Mouse (Mus musculus): ENCODE data around the gene Spta1. TPM values are rescaled to one million over a fixed set of nuclear protein-coding genes. Genes with fewer than 3 reads are reported as not detected.

Gene Spta1
- total and polyA plus RNA-seq, 3 experiments: 39.1 to 98.0 (median 46.1) TPM

DNA sequence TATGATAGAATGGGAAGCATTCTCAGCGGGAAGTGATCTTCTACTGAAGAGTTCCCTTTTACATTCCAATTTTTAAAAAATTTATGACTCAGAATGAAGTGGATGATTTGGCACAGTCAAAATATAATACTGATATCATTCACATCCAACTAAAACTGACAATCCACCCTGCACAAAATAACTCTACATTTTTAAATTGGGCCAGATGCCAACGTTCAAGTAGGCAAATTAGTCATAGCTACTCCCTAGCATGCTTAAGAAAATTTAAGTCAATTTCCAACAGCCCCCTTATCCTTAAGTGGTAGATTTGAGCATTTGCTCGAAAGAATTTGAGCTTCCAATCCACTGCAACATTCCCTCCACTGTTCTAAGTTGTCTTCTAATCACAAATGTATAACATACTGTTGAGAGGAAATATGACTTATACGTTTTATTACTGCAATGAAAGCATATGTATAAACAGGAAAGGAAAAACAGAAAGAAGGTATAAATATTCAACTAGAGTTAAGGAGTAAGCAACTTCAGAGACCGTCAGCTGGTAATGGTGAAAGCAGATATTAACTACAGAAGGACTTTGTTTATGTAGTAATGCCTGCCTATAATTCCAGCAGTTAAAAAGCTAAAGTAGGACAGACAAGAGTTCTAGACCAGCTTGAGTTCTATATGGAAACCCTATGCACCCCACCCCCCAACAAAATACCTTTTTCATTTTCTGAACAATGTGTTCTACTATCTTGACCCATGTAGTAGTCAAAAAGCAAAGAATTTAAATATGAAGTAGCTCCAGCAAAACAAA is 1.7 kb upstream of the Spta1 start (continued):
- no peak for TF ChIP-seq BHLHE40 (IDR thresholded peaks at IDR 0.05; ENCODE audit: borderline replicate concordance, low read depth, low read length)
- no peak for TF ChIP-seq TCF12 (IDR thresholded peaks at IDR 0.05; ENCODE audit: low read depth, low read length)
- no peak for TF ChIP-seq ZKSCAN1 (IDR thresholded peaks at IDR 0.05; ENCODE audit: low read depth, low read length)
- no peak for TF ChIP-seq TAL1 (IDR thresholded peaks at IDR 0.05; ENCODE audit: low read length)
- TF ChIP-seq NELFE (IDR thresholded peaks at IDR 0.05; ENCODE audit: low read depth, low read length): peak; percentile 21; the same call in 1 of the 2 replicates
- no peak for TF ChIP-seq UBTF (IDR thresholded peaks at IDR 0.05; ENCODE audit: borderline replicate concordance, insufficient read depth, low read depth, low read length)
- TF ChIP-seq SIN3A (IDR thresholded peaks at IDR 0.05; ENCODE audit: low read length): no peak
- TF ChIP-seq POLR2AphosphoS2 (IDR thresholded peaks at IDR 0.05; ENCODE audit: low read length): no peak
- TF ChIP-seq GATA1 (IDR thresholded peaks at IDR 0.05; ENCODE audit: low read depth, low read length): 0 out of 2 replicates have a peak, but pooled peaks have one; percentile 3
- TF ChIP-seq RCOR1 (IDR thresholded peaks at IDR 0.05; ENCODE audit: low read depth, low read length): peak; percentile 0; the same call in 1 of the 2 replicates
- TF ChIP-seq MEF2A (IDR thresholded peaks at IDR 0.05; ENCODE audit: extremely low read depth, insufficient replicate concordance, low read depth, low read length, poor library complexity, severe bottlenecking): no peak
- peak; percentile 52 for TF ChIP-seq ETS1 (IDR thresholded peaks at IDR 0.05; ENCODE audit: low read depth, low read length)
- TF ChIP-seq USF2 (IDR thresholded peaks at IDR 0.05; ENCODE audit: borderline replicate concordance in 1 of 2, insufficient read depth in 1 of 2, low read depth in 1 of 2, low read length in 2 of 2): no peak
- TF ChIP-seq NRF1 (IDR thresholded peaks at IDR 0.05; ENCODE audit: insufficient read depth, low read depth, low read length, poor library complexity, severe bottlenecking): no peak

DNA sequence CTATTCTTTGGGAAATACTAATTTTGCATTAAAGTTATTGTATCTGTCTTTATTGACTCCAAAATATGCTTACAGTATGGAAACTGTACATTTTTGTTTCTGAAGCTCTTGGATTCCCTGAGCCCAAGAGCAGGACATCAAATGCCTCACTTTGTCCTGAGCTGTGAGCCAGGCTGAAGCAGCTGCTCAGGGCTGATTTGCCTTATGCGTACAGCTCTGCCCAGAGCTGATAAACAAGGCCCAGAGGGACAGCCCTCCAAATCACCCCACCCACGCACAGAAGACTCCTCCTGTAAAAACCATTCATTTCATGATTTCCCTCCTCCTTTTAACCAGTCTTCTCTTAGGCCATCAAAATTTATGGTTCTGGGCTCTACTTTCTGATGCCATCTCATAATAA is 1.0 kb upstream of the Spta1 start:
- peaks cover 7% of the 10 kb centered on the region in 2 experiments for H3K4me1 ChIP-seq (ENCODE audit: control insufficient read depth in 1 of 2, insufficient read depth in 2 of 2, low read length in 2 of 2)
- TF ChIP-seq MEF2A (IDR thresholded peaks at IDR 0.05; ENCODE audit: extremely low read depth, insufficient replicate concordance, low read depth, low read length, poor library complexity, severe bottlenecking): no peak
- peak; percentile 94 for TF ChIP-seq GATA1 (IDR thresholded peaks at IDR 0.05; ENCODE audit: low read depth, low read length)
- no peak for TF ChIP-seq POLR2AphosphoS5 (IDR thresholded peaks at IDR 0.05; ENCODE audit: borderline replicate concordance, low read depth, low read length)
- peak; percentile 17; the same call in 1 of the 2 replicates for TF ChIP-seq HCFC1 (IDR thresholded peaks at IDR 0.05; ENCODE audit: low read depth, low read length)
- no peak for TF ChIP-seq CHD1 (IDR thresholded peaks at IDR 0.05; ENCODE audit: low read depth, low read length)
- peak; percentile 29; the same call in 1 of the 2 replicates for TF ChIP-seq MYB (IDR thresholded peaks at IDR 0.05; ENCODE audit: low read depth, low read length)
- TF ChIP-seq MAZ (IDR thresholded peaks at IDR 0.05; ENCODE audit: low read depth, low read length): no peak
- peak; percentile 97 for TF ChIP-seq TAL1 (IDR thresholded peaks at IDR 0.05; ENCODE audit: low read length)
- no peak for TF ChIP-seq ZMIZ1 (IDR thresholded peaks at IDR 0.05; ENCODE audit: low read depth, low read length)
- no peak for TF ChIP-seq NRF1 (IDR thresholded peaks at IDR 0.05; ENCODE audit: insufficient read depth, low read depth, low read length, poor library complexity, severe bottlenecking)
- TF ChIP-seq TBP (IDR thresholded peaks at IDR 0.05; ENCODE audit: low read depth, low read length): 0 out of 2 replicates have a peak, but pooled peaks have one; percentile 58
- no peak for TF ChIP-seq ZKSCAN1 (IDR thresholded peaks at IDR 0.05; ENCODE audit: low read depth, low read length)
- TF ChIP-seq TCF12 (IDR thresholded peaks at IDR 0.05; ENCODE audit: low read depth, low read length): peak; percentile 97
- no peak for TF ChIP-seq BHLHE40 (IDR thresholded peaks at IDR 0.05; ENCODE audit: borderline replicate concordance, low read depth, low read length)
- no peak for TF ChIP-seq CHD2 (IDR thresholded peaks at IDR 0.05; ENCODE audit: low read length)
- TF ChIP-seq ETS1 (IDR thresholded peaks at IDR 0.05; ENCODE audit: low read depth, low read length): peak; percentile 86
- TF ChIP-seq USF2 (IDR thresholded peaks at IDR 0.05; ENCODE audit: borderline replicate concordance in 1 of 2, insufficient read depth in 1 of 2, low read depth in 1 of 2, low read length in 2 of 2): no peak
- 0 out of 2 replicates have a peak, but pooled peaks have one; percentile 55 for TF ChIP-seq MXI1 (IDR thresholded peaks at IDR 0.05; ENCODE audit: low read depth, low read length)
- TF ChIP-seq ELF1 (IDR thresholded peaks at IDR 0.05; ENCODE audit: low read depth, low read length): no peak
- TF ChIP-seq POLR2A (IDR thresholded peaks at IDR 0.05; ENCODE audit: control insufficient read depth in 1 of 2, insufficient read depth in 1 of 2, low read depth in 1 of 2, low read length in 2 of 2, poor library complexity in 1 of 2): peak in 1 of 2 experiments; percentile 52; a peak in 1 of 4 replicates
- no peak for TF ChIP-seq MAFK (IDR thresholded peaks at IDR 0.05; ENCODE audit: borderline replicate concordance, low read depth, low read length)
- TF ChIP-seq MAX (IDR thresholded peaks at IDR 0.05; ENCODE audit: low read length): 0 out of 2 replicates have a peak, but pooled peaks have one; percentile 37
- peak; percentile 80 for TF ChIP-seq SIN3A (IDR thresholded peaks at IDR 0.05; ENCODE audit: low read length)
- no peak for TF ChIP-seq E2F4 (IDR thresholded peaks at IDR 0.05; ENCODE audit: borderline replicate concordance, low read depth, low read length)
- no peak for TF ChIP-seq CTCF (IDR thresholded peaks at IDR 0.05 in 2 of 3, conservative IDR thresholded peaks at IDR 0.05 in 1 of 3; ENCODE audit: control insufficient read depth in 1 of 3, insufficient read depth in 1 of 3, low read depth in 2 of 3, low read length in 3 of 3, poor library complexity in 1 of 3, severe bottlenecking in 1 of 3)

More for the DNA sequence above, 1.0 kb upstream of the Spta1 start:
- Histone ChIP-seq H3K36me3 (ENCODE audit: control insufficient read depth in 1 of 2, insufficient read depth in 2 of 2, low read length in 2 of 2) (peaks cover 9 to 16% of the 10 kb centered on the region in 2 experiments), H3K9me3 (replicated peaks; ENCODE audit: insufficient read depth, low read length) (no peaks in the 10 kb centered on the region), H3K4me3 (ENCODE audit: control insufficient read depth in 1 of 2, insufficient read depth in 1 of 2, low read depth in 2 of 2, low read length in 2 of 2) (peak overlapping the region in 1 of 2 experiments; percentile 17; a peak in 2 of 4 replicates), H3K79me2 (ENCODE audit: control insufficient read depth, insufficient read depth, low read length, poor library complexity) (peaks cover 10% of the 10 kb centered on the region), H3K9ac (ENCODE audit: control insufficient read depth, low read depth, low read length, poor library complexity, severe bottlenecking) (peak overlapping the region; percentile 41; the same call in 1 of the 2 replicates), H3K27me3 (ENCODE audit: control insufficient read depth in 1 of 2, insufficient read depth in 2 of 2, low read length in 2 of 2) (no peaks in the 10 kb centered on the region), H3K27ac (ENCODE audit: control insufficient read depth, low read depth, low read length) (peak overlapping the region; percentile 96)
- DNase-seq (ENCODE audit: low read depth, low spot score): peak; percentile 90

All from MEL (cell line).